Mouse (Mus musculus) CD4-positive, CD25-positive, alpha-beta regulatory T cell, adult 2 months (primary cell): Measurements from ENCODE around the gene Nek10.
"Not testable (repeated sequence)": the region's sequence is repeated elsewhere in the genome, so short reads cannot be mapped to it uniquely, and the experiment has no call there.

Experiments
- DNase-seq: peaks from one replicate; pipeline ENCODE4 v3.0.0-alpha.2; 2012; ENCODE audit warnings: low read depth, low spot score

Nek10 gene

DNA sequence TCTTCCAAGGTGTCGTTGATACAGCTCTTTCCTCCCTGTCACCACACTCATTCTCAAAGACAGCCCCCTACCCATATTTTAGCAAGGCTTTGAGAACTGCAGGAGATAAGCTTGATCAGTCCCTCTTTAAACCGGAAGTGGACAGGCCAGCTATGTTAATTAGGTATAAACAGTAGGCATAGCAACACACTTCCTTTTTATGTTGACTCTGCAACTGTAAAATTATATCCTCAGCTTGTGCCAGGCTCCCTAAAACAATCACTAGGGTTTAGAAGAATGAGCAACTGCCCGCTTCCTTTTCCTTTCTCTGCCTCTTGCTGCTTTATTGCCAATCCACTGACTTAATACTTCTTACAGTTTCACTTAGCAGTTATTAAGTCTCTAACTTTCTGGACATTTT is 67.2 kb downstream of the Nek10 start:
- DNase-seq = no peak

DNA sequence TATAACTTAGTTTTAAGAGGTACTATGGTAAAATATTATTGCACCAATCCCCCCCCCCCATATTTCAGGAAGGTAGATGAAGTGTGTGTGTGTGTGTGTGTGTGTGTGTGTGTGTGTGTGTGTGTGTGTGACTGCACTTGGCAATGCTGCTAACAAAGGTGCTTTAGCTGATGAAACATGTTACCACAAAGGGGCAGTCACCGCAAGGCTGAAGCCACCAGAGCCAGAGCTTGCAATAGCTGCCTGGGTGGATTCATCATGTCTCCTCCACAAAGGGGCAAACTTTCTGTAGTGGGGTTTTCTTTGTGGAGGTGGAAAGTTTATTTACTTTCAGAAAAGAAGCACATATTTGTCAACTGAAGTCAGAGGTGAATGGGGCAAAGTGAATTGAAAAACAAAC is 67.9 kb downstream of the Nek10 start:
- DNase-seq = no peak

DNA sequence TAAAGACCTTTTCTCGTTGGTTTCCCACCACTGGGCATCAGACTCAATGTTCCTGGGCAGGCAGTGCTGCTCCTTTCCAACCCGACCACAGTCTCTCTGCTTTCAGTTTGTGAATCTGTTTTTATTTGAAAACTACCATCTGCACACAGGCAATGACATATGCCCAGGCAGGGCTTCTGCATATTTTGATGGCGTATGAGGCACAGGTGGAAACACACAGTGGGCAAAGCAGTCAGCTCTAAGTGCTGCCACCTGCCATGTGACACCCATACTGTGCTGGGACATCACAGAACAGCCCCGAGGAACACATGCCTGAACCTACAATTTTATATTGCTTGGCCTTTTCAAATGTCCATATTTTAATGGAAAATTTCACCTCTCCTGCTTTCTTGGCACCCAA is 68.5 kb downstream of the Nek10 start:
- no peak for DNase-seq

DNA sequence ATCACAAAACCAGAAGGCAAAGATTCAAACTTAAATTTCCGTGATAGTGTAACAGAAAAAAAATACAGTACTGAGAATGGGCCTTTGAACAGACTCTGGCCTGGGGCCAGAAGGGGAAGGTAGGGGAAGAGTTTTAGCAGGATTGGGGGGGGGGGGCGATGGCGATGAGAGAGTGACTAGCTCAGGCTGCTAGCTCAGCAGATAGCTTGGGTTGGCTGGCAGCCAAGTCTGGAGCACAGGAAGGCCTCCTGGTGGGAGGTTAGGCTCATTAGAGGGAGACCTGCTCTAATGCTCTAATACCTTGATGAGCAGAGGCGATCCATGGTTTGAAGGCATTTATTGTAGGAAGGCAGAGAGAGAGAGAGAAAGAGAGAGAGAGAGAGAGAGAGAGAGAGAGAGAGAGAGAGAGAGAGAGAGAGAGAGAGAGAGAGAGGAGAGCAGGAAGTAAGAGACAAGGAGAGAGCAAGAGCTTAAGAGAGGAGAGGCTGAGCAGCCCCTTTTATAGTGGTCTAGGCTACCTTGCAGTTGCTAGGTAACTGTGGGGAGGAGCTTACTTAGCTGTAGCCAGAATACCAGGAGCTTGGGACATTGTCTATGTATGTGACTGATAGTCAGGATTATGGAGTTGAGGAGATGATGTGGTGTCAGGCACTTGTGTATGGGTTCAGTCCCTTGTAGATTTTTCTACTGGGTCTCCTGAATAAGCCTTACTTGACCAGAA is 90.9 kb downstream of the Nek10 start:
- DNase-seq = peak; percentile 7

- no peak for DNase-seq
Measured at GRCm38 (mm10) chr14:14894776-14895175, 91.6 kb downstream of the Nek10 start.

DNA sequence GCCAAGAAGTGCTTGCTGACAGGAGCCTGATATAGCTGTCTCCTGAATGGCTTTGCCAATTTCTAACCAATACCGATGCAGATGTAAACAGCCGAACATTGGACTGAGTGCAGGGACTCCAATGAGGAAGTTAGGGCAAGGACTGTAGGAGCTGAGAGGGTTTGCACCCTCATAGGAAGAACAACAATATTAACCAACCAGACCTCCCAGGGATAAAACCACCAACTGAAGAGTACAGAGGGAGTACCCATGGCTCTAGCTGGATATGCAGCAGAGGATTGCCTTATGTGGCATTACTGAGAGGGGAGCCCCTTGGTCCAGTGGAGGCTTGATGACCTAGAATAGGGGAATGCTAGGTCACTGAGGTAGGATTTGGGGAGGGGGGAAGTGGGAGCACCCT is 92.1 kb downstream of the Nek10 start:
- no peak for DNase-seq

- no peak for DNase-seq
Measured at GRCm38 (mm10) chr14:14896399-14897136, 93.4 kb downstream of the Nek10 start.

- peak; percentile 76 for DNase-seq
Measured at GRCm38 (mm10) chr14:14904750-14905529, 101.7 kb downstream of the Nek10 start.

- DNase-seq = peak; percentile 7
Measured at GRCm38 (mm10) chr14:14905530-14905852, 102.3 kb downstream of the Nek10 start.

DNA sequence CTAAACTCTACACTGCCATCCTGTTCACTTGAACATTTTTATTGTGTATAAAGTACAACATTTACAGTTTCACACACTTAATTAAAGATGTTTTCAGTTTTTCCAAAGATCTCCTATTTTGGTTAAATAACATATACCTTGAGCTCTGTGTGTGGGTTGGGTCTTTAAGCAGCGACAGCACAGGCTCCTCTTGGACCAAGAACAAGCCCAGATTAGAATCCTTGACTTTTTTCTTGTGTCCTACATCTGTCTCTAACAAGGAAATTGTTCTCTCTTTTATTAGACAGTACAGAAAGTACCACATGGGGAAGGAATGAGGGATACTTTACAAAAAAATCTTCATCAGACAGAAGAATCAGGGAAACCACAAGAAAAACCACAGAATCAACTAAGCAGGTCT is 122.4 kb downstream of the Nek10 start:
- DNase-seq = no peak

GRCm38 (mm10) chr14:14927559-14927958 is 124.3 kb downstream of the Nek10 start:
- DNase-seq = no peak

- no peak for DNase-seq
Measured at GRCm38 (mm10) chr14:14934977-14935376, 131.8 kb downstream of the Nek10 start.

DNA sequence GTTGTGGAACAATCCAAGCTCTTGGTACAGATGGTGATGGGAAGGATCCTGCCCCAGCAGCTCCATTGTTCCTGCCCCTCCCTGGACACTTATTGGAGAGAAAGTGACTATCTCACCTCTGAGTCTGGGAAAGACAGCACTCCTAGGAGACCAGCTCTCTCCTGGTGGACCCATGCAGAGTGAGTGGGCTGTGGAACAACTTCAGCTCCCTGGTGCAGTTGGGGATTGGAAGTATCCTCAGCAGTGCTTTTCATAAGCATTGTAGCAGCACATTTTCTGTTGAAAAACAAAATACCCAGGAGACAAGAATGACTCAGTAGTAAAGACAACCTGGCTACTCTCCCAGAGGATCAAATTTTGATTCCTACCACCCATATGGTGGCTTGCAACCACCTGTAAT is 142.7 kb downstream of the Nek10 start:
- DNase-seq = no peak

GRCm38 (mm10) chr14:14949023-14949422 is 145.8 kb downstream of the Nek10 start:
- DNase-seq = no peak

- DNase-seq = no peak
Measured at GRCm38 (mm10) chr14:14951808-14952207, 148.6 kb downstream of the Nek10 start.

GRCm38 (mm10) chr14:14959780-14960440 is 156.7 kb downstream of the Nek10 start:
- no peak for DNase-seq

DNA sequence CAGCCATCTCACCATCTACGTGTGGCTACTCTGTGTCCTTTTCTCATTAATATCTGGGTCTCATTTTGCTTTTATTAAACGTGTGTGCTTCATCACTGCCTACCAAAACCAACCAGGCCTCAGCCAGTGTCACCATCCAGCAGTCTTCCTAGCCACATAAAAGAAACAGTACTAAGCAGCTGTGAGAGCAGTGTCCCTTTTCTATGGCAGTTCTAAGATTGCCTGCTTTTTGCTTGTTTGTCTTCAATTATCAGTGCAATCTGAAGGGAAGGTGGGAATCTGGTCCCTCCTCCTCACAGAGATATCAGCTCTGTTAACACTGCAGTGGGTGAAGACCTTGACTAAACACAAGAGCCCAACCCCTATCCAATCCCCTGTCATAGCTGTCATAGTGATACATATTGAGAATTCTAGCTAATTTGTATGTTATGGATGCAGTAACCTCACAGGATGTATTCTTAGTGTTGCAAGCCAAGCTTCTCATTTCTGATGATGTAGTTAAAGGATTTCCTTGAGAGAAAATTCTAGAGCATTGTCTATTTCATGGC is 157.3 kb downstream of the Nek10 start:
- DNase-seq = no peak

GRCm38 (mm10) chr14:14970633-14971032 is 167.4 kb downstream of the Nek10 start:
- no peak for DNase-seq

DNA sequence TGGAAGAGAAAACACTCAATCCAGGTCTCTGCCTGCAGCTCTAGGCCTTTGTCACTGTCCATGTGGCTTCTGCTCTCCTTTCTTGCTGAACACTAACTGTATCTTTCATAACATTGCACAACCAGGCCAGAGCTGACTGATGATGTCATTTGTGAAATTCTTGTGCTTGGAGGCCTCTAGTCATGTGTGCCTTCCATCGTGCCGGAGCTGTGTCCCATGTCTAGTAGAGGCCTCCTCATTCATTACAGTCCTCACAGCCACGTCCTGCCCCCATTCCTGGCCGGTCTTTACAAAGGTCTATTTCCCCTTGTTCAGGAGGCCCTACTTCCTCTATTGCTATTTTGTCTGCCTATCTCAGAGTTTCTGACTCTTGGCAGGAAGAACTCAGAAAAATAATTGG is 167.8 kb downstream of the Nek10 start:
- no peak for DNase-seq

GRCm38 (mm10) chr14:14974156-14974555 is 170.9 kb downstream of the Nek10 start:
- DNase-seq = no peak

DNA sequence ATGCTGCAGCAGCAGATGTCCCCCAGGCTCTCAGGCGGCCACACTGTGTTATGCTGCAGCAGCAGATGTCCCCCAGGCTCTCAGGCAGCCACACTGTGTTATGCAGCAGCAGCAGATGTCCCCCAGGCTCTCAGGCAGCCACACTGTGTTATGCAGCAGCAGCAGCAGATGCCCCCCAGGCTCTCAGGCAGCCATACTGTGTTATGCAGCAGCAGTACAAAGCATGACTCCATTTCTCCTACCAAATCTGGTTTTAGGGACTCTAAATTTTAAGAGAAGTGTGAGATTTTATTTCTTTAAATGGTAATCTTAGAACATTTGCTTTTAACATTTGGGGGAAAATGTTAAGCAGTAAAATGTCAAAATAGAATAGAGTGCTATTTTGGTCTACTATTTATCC is 180.9 kb downstream of the Nek10 start:
- DNase-seq = not testable (repeated sequence)
